Mouse (Mus musculus): ENCODE measurements around the gene Crocc2. TPM values are rescaled to one million over a fixed set of nuclear protein-coding genes. Genes with fewer than 3 reads are reported as not detected.

The Crocc2 gene
- polyA plus RNA-seq, 1 experiment from 2014 or later, result 0.08 TPM

DNA sequence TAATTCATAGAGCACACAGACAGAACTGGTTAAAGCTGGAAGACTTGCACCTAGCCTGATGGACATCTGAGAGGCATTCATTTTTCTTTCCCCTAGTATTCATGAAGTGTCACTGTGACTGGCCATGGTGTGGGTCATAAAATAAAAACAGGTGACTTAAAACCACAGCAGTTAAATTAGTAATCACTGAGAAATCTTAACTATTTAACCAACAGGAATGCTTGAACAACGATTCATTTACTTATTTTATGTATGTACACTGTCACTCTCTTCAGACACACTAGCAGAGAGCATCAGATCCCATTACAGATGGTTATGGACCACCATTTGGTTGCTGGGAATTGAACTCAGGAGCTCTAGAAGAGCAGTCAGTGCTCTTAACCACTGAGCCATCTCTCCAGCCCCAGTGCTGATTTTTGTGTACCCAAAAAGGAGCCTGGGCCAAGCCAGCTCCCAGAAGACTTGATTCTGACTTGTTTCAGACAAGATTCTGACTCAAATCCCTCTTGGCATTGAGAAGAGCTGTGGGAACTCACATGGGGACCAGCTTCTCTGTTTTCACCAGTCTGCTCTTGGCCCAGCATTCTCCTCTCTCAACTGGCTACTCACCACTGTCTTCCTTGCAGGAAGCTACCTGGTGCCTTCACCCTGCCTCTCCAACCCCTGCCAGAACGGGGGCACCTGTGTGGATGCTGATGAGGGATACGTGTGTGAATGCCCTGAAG lies 102.2 kb downstream of the Crocc2 start:
- Histone ChIP-seq H3K27ac (ENCODE audit: low read depth, low read length) (no peak overlapping the region), H3K9me3 (ENCODE audit: control insufficient read depth, low read length) (no peaks in the 10 kb centered on the region), H3K36me3 (ENCODE audit: control insufficient read depth, insufficient read depth, low read length) (no peaks in the 10 kb centered on the region), H3K27me3 (ENCODE audit: control insufficient read depth, insufficient read depth, low read length) (no peaks in the 10 kb centered on the region), H3K4me3 (ENCODE audit: low read depth, low read length) (no peak overlapping the region), H3K4me1 (ENCODE audit: control insufficient read depth, insufficient read depth, low read length) (no peaks in the 10 kb centered on the region), H3K9ac (replicated peaks; ENCODE audit: low read depth, low read length) (no peak overlapping the region), H3K4me2 (ENCODE audit: low read depth, low read length) (no peak overlapping the region)
- ATAC-seq (ENCODE audit: low read depth), result no peak
- 72% methylated on average over 3 of the region's 3 CpGs for WGBS

- Histone ChIP-seq H3K9ac (replicated peaks; ENCODE audit: low read depth, low read length) (no peak overlapping the region), H3K27ac (ENCODE audit: low read depth, low read length) (no peak overlapping the region), H3K36me3 (ENCODE audit: control insufficient read depth, insufficient read depth, low read length) (no peaks in the 10 kb centered on the region), H3K4me2 (ENCODE audit: low read depth, low read length) (no peak overlapping the region), H3K9me3 (ENCODE audit: control insufficient read depth, low read length) (no peaks in the 10 kb centered on the region), H3K4me1 (ENCODE audit: control insufficient read depth, insufficient read depth, low read length) (no peaks in the 10 kb centered on the region), H3K27me3 (ENCODE audit: control insufficient read depth, insufficient read depth, low read length) (no peaks in the 10 kb centered on the region), H3K4me3 (ENCODE audit: low read depth, low read length) (no peak overlapping the region)
- no peak for ATAC-seq (ENCODE audit: low read depth)
- 91% methylated on average over 5 of the region's 6 CpGs for WGBS
Observed at GRCm38 (mm10) chr1:93271751-93272150, 103.2 kb downstream of the Crocc2 start.

DNA sequence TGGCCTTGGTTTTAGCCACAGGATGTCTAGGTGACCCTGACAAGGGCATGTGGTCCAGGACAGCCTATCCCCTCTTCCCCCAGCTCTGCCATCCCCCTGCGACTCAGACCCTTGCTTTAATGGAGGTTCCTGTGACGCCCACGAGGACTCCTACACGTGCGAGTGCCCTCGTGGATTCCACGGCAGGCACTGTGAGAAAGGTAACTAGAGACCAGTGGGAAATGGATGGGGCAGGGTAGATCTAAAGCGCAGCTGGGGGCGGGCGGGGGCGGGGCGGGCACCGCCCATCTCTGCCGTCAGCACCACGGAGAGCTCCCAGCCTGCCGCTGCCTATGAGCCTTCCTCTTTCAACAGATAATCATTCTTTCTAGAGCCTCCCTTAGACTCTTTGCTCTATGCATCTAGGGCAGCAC lies 103.9 kb downstream of the Crocc2 start:
- H3K9ac ChIP-seq (replicated peaks; ENCODE audit: low read depth, low read length), result no peak overlapping the region
- ATAC-seq (ENCODE audit: low read depth), result peak; percentile 51; the same call in 1 of the 2 replicates
- WGBS, result 2% methylated on average over 16 of the region's 16 CpGs

DNA sequence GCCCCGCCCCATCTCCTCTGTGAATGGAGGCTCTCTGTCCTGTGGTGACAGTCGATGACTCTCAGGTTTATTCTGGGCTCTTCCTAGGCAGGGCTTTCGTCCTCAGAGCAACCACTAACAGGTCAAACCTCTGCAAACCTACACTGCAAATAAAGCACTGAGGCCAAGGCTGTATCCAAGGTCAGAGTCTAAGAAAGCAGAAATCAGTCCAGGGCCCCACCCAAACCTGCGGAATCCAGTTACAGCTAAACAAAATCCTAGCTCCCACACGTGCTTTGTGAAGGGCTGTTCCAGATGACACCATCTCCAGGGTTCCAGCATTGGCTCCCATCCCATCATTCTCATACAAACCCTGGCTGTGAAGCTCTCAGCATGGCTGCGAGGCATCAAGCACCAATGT lies 107.0 kb downstream of the Crocc2 start:
- no peak overlapping the region for H3K27ac ChIP-seq (ENCODE audit: low read depth, low read length)
- H3K4me1 ChIP-seq (ENCODE audit: control insufficient read depth, insufficient read depth, low read length), result no peaks in the 10 kb centered on the region
- 78% methylated on average over 6 of the region's 6 CpGs for WGBS
- H3K27me3 ChIP-seq (ENCODE audit: control insufficient read depth, insufficient read depth, low read length), result no peaks in the 10 kb centered on the region
- H3K9ac ChIP-seq (replicated peaks; ENCODE audit: low read depth, low read length), result no peak overlapping the region
- H3K9me3 ChIP-seq (ENCODE audit: control insufficient read depth, low read length), result no peaks in the 10 kb centered on the region
- H3K4me2 ChIP-seq (ENCODE audit: low read depth, low read length), result no peak overlapping the region
- no peaks in the 10 kb centered on the region for H3K36me3 ChIP-seq (ENCODE audit: control insufficient read depth, insufficient read depth, low read length)
- H3K4me3 ChIP-seq (ENCODE audit: low read depth, low read length), result no peak overlapping the region
- ATAC-seq (ENCODE audit: low read depth), result no peak

More for the DNA sequence above, 103.9 kb downstream of the Crocc2 start:
- Histone ChIP-seq H3K27me3 (ENCODE audit: control insufficient read depth, insufficient read depth, low read length) (no peaks in the 10 kb centered on the region), H3K4me1 (ENCODE audit: control insufficient read depth, insufficient read depth, low read length) (no peaks in the 10 kb centered on the region), H3K9me3 (ENCODE audit: control insufficient read depth, low read length) (no peaks in the 10 kb centered on the region), H3K27ac (ENCODE audit: low read depth, low read length) (no peak overlapping the region), H3K36me3 (ENCODE audit: control insufficient read depth, insufficient read depth, low read length) (no peaks in the 10 kb centered on the region), H3K4me3 (ENCODE audit: low read depth, low read length) (peak overlapping the region; percentile 2; the same call in 1 of the 2 replicates), H3K4me2 (ENCODE audit: low read depth, low read length) (peak overlapping the region; percentile 17; the same call in 1 of the 2 replicates)

DNA sequence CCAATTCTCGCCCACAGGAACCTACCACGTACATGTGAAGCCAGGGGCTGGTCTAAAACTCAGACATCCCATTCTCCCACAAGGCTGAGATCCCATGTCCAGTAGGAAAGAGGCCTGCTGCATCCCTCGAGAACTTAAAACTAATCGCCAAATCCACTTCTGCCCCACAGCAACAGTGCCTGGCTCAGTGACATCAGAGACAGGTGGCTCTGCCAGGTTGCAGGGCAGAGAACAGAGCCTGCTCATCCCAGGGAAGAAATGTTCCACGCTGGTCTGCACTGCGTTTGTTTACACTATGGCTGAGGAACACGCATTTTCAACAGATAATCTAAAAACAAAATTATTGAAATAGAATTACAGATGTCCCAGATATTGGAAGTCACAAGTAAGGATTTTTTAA lies 108.5 kb downstream of the Crocc2 start:
- ATAC-seq (ENCODE audit: low read depth), result no peak
- no peaks in the 10 kb centered on the region for H3K4me1 ChIP-seq (ENCODE audit: control insufficient read depth, insufficient read depth, low read length)
- no peak overlapping the region for H3K27ac ChIP-seq (ENCODE audit: low read depth, low read length)
- H3K4me2 ChIP-seq (ENCODE audit: low read depth, low read length), result no peak overlapping the region
- no peaks in the 10 kb centered on the region for H3K36me3 ChIP-seq (ENCODE audit: control insufficient read depth, insufficient read depth, low read length)
- H3K9me3 ChIP-seq (ENCODE audit: control insufficient read depth, low read length), result no peaks in the 10 kb centered on the region
- no peak overlapping the region for H3K9ac ChIP-seq (replicated peaks; ENCODE audit: low read depth, low read length)
- no peak overlapping the region for H3K4me3 ChIP-seq (ENCODE audit: low read depth, low read length)
- no peaks in the 10 kb centered on the region for H3K27me3 ChIP-seq (ENCODE audit: control insufficient read depth, insufficient read depth, low read length)
- WGBS, result 83% methylated on average over 7 of the region's 7 CpGs

Small RNAs within 50 kb of the gene (microRNA-seq; reads per million reads assigned to microRNA genes)
- not detected for gene Mir6901

Other genes with a start within 250 kb of the Crocc2 start
- gene Capn10, start 234.3 kb upstream of the Crocc2 start, polyA plus RNA-seq (2014; fragmentation: Nextera tagmentation; extraction: Ambion mirVana), result 53.6 and 58.4 TPM in 2 replicates
- 0.44 and 0.95 TPM in 2 replicates for gene Gpr35, start 217.9 kb upstream of the Crocc2 start, polyA plus RNA-seq (2014; fragmentation: Nextera tagmentation; extraction: Ambion mirVana)
- gene Aqp12, start 162.4 kb upstream of the Crocc2 start, polyA plus RNA-seq (2014; fragmentation: Nextera tagmentation; extraction: Ambion mirVana), result not detected in 2 replicates
- 377 and 438 TPM in 2 replicates for gene Kif1a, start 66.8 kb upstream of the Crocc2 start, polyA plus RNA-seq (2014; fragmentation: Nextera tagmentation; extraction: Ambion mirVana)
- not detected in 2 replicates for gene Agxt, start 33.5 kb upstream of the Crocc2 start, polyA plus RNA-seq (2014; fragmentation: Nextera tagmentation; extraction: Ambion mirVana)
- not detected in 2 replicates for gene 2310007B03Rik, start 7.8 kb upstream of the Crocc2 start, polyA plus RNA-seq (2014; fragmentation: Nextera tagmentation; extraction: Ambion mirVana)
- 2.8 and 9.6 TPM in 2 replicates for gene Sned1, start 67.1 kb downstream of the Crocc2 start, polyA plus RNA-seq (2014; fragmentation: Nextera tagmentation; extraction: Ambion mirVana)
- gene Mterf4, start 137.2 kb downstream of the Crocc2 start, polyA plus RNA-seq (2014; fragmentation: Nextera tagmentation; extraction: Ambion mirVana), result 31.2 and 31.6 TPM in 2 replicates
- gene Ppp1r7, start 174.1 kb downstream of the Crocc2 start, polyA plus RNA-seq (2014; fragmentation: Nextera tagmentation; extraction: Ambion mirVana), result 57.9 and 67.7 TPM in 2 replicates
- gene Pask, start 174.8 kb downstream of the Crocc2 start, polyA plus RNA-seq (2014; fragmentation: Nextera tagmentation; extraction: Ambion mirVana), result 4.6 and 5.7 TPM in 2 replicates
- 1.1 and 1.2 TPM in 2 replicates for gene Ano7, start 205.2 kb downstream of the Crocc2 start, polyA plus RNA-seq (2014; fragmentation: Nextera tagmentation; extraction: Ambion mirVana)